Mouse (Mus musculus) embryonic facial prominence, embryonic 11.5 days (tissue): Measurements from ENCODE around the gene 4930469K13Rik. TPM values are rescaled to one million over a fixed set of nuclear protein-coding genes. Genes with fewer than 3 reads are reported as not detected.

Source experiments
- ATAC-seq: fragments of 200-750 bp; cut with Nextera tagmentation; replicated peaks from 2 replicates; pipeline ENCODE4 v1.8.0; 2017; ENCODE audit warnings: low read depth; ENCODE audit not compliant: insufficient number of reproducible peaks, low FRiP score, low TSS enrichment
- DNase-seq: peaks from one replicate; pipeline ENCODE4 v3.0.0-alpha.2; 2015; ENCODE audit warnings: low spot score
- H3K27ac ChIP-seq: fragments of 300-500 bp; sonication (generic); replicated peaks from 2 replicates; pipeline ENCODE4 v1.5.1; 2014; ENCODE audit warnings: mild to moderate bottlenecking, low read depth, low read length, control low read depth
- H3K27me3 ChIP-seq: fragments of 300-500 bp; sonication (generic); 2 replicates; pipeline ENCODE4 v1.6.1; 2014; ENCODE audit warnings: mild to moderate bottlenecking, low read length, moderate library complexity, mixed read lengths; ENCODE audit not compliant: control insufficient read depth, insufficient read depth
- H3K36me3 ChIP-seq: fragments of 300-500 bp; sonication (generic); replicated peaks from 2 replicates; pipeline ENCODE4 v1.6.1; 2014; ENCODE audit warnings: low read depth, mild to moderate bottlenecking, low read length, moderate library complexity, mixed read lengths; ENCODE audit not compliant: control insufficient read depth, insufficient read depth
- H3K4me1 ChIP-seq: fragments of 300-500 bp; sonication (generic); 2 replicates; pipeline ENCODE4 v1.6.1; 2014; ENCODE audit warnings: low read length, mixed read lengths; ENCODE audit not compliant: control insufficient read depth, insufficient read depth
- H3K4me2 ChIP-seq: fragments of 300-500 bp; sonication (generic); 2 replicates; pipeline ENCODE4 v1.6.1; 2014; ENCODE audit warnings: low read depth, mild to moderate bottlenecking, control low read depth, low read length, moderate library complexity
- H3K4me3 ChIP-seq: fragments of 300-500 bp; sonication (generic); 2 replicates; pipeline ENCODE4 v1.5.1; 2014; ENCODE audit warnings: low read depth, low read length, control low read depth
- H3K9ac ChIP-seq: fragments of 300-500 bp; sonication (generic); replicated peaks from 2 replicates; pipeline ENCODE4 v1.6.1; 2014; ENCODE audit warnings: mild to moderate bottlenecking, control low read depth, low read length
- H3K9me3 ChIP-seq: fragments of 300-500 bp; sonication (generic); replicated peaks from 2 replicates; pipeline ENCODE4 v1.6.1; 2016; ENCODE audit warnings: mild to moderate bottlenecking, low read length, inconsistent platforms, mixed read lengths; ENCODE audit not compliant: control insufficient read depth
- WGBS: fragments of 180-500 bp; shearing (Covaris S2); extraction: QIAGEN DNeasy Blood & Tissue Kit; methylation state at CpG from one replicate; pipeline ENCODE4 v1.1.7; 2014; 5-methylcytosine and 5-hydroxymethylcytosine counted together
- polyA plus RNA-seq: library from polyadenylated mRNA; unstranded; fragments of >200 nt; fragmentation: Nextera tagmentation; extraction: Ambion mirVana; gene quantifications from 2 replicates; pipeline ENCODE4 v1.2.1, GENCODE M21; 2014

Gene 4930469K13Rik
- polyA plus RNA-seq, 1 experiment from 2014 or later = not detected

GRCm38 (mm10) chr11:34058332-34058731, 40.0 kb downstream of the 4930469K13Rik start:
- Histone ChIP-seq H3K9me3 (no peaks in the 10 kb centered on the region), H3K4me2 (no peak overlapping the region), H3K27ac (no peak overlapping the region), H3K27me3 (no peaks in the 10 kb centered on the region), H3K4me3 (no peak overlapping the region), H3K4me1 (no peaks in the 10 kb centered on the region), H3K9ac (no peak overlapping the region), H3K36me3 (no peaks in the 10 kb centered on the region)
- ATAC-seq (no peak), DNase-seq (no peak)

DNA sequence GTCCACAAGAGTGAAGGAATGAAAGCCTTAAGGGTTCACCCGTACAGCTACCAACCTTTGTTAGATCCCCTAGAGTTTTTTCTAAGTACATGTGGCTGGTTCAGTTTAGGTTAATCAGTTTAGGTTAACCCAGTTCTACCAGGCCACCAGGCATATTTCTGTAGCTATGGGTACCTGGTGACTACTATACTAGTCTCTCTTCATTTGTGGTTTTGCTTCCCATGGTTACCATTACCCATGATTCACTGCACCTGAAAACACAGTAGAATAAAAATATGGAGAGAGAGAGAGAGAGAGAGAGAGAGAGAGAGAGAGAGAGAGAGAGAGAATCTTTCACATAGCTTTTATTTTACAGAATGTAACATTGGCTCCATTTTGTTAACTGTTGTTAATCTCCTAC, 41.6 kb downstream of the 4930469K13Rik start:
- Histone ChIP-seq H3K27ac (no peak overlapping the region), H3K36me3 (no peaks in the 10 kb centered on the region), H3K4me3 (no peak overlapping the region), H3K4me1 (no peaks in the 10 kb centered on the region), H3K9ac (no peak overlapping the region), H3K27me3 (no peaks in the 10 kb centered on the region), H3K9me3 (no peaks in the 10 kb centered on the region), H3K4me2 (no peak overlapping the region)
- WGBS = 79% methylated on average over 1 of the region's 1 CpGs
- DNase-seq = no peak
- no peak for ATAC-seq

GRCm38 (mm10) chr11:34054031-34054727, 44.2 kb downstream of the 4930469K13Rik start:
- 78% methylated on average over 7 of the region's 7 CpGs for WGBS
- ATAC-seq (no peak), DNase-seq (no peak)
- no peaks in the 10 kb centered on the region for H3K9me3 ChIP-seq
- no peak overlapping the region for H3K27ac ChIP-seq
- H3K4me3 ChIP-seq = no peak overlapping the region
- H3K27me3 ChIP-seq = no peaks in the 10 kb centered on the region
- no peak overlapping the region for H3K9ac ChIP-seq
- no peak overlapping the region for H3K4me2 ChIP-seq
- no peaks in the 10 kb centered on the region for H3K36me3 ChIP-seq
- no peaks in the 10 kb centered on the region for H3K4me1 ChIP-seq

DNA sequence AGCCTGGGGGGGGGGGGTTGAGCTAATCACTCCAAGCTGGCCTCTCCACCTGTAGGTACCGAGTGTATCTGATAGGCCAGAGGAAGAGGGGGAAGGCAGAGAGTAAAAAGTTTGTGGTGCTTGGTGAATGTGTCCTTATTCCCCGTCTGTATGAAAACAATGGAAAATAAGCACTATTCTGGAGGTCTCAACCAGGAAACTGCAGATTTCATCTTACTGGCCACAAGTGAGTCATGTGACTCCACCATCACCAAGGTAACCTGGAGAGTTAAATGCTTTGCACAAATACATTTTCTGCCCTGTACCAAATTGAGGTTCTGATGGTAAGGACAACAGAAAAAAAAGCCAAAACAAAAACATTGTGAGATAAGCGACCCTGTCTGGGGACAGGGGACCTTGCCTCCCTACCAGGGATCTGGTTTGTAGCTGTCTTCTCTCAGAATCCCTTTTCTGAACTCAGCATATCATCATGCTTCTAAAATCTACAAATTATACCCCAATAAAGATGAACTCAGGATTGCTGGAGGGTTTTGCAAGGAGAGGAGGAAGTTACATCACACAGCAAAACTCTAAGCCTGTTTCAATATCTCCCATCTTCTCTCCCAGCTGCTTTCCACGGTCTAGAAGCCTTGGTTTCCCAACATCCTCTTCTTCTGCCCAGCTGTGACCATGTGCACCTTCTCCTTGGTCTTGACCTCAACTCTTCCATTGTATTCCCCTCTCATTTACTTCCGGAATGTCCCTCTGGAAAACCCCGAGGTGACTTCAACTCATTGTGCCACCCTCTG, 45.1 kb downstream of the 4930469K13Rik start:
- ATAC-seq (no peak), DNase-seq (no peak)
- Histone ChIP-seq H3K36me3 (no peaks in the 10 kb centered on the region), H3K27ac (no peak overlapping the region), H3K9ac (no peak overlapping the region), H3K27me3 (no peaks in the 10 kb centered on the region), H3K4me3 (no peak overlapping the region), H3K9me3 (no peaks in the 10 kb centered on the region), H3K4me2 (no peak overlapping the region), H3K4me1 (no peaks in the 10 kb centered on the region)
- 77% methylated on average over 6 of the region's 6 CpGs for WGBS

DNA sequence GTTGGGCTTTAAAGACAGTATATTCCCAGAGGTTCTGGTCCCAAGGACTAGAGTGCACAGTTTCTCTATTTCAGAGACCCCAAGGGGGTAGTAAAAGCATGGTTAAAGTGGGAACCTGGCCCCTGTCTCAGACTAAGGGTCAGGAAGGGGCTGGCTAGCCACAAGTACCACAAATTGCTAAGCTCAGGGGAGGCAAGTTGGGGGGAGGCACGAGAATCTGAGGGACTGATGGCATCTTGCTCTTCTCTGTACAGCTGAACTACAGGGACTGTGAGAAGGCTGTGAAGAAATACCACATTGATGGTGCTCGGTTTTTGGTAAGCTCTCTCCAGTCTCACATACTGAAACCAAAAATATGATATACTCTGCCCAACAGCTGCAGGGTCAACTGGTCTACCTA, 47.7 kb downstream of the 4930469K13Rik start:
- no peak for ATAC-seq
- Histone ChIP-seq H3K27me3 (no peaks in the 10 kb centered on the region), H3K9ac (no peak overlapping the region), H3K4me2 (no peak overlapping the region), H3K27ac (no peak overlapping the region), H3K4me3 (no peak overlapping the region), H3K4me1 (no peaks in the 10 kb centered on the region), H3K36me3 (no peaks in the 10 kb centered on the region), H3K9me3 (no peaks in the 10 kb centered on the region)
- no peak for DNase-seq
- 83% methylated on average over 2 of the region's 2 CpGs for WGBS

DNA sequence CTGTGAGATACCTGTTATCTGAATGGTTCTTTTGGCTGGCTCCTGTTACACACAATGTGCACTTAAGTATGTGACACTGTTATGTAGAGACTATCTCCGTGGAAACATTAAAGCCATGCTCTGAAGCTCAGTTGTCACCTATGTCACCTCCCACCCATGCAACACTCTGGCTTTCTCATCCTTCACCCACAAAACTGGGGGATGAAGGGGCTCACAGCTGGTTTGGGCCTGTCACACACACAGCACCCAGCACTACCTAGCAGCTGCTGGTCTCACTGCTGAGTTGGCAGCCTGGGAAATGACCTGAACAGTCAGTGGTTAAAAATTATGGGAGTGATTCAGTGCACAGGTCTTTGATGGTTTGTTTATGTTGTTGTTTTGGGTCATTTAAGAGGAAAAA, 48.3 kb downstream of the 4930469K13Rik start:
- ATAC-seq (no peak), DNase-seq (no peak)

DNA sequence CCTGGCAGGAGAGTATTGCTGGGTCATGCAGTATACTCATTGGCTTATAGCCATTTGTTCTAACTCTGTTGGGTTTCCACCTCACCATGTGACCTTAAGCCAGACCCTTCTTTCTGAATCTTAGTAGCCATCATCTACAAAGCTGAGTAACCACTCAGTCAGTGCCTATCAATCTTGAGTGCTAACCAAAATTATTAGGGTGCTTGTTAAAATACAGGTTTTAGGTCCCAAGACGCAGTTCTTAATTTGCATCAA, 49.3 kb downstream of the 4930469K13Rik start:
- Histone ChIP-seq H3K4me2 (no peak overlapping the region), H3K9ac (no peak overlapping the region), H3K4me1 (no peaks in the 10 kb centered on the region), H3K36me3 (no peaks in the 10 kb centered on the region), H3K4me3 (no peak overlapping the region), H3K9me3 (no peaks in the 10 kb centered on the region), H3K27ac (no peak overlapping the region), H3K27me3 (no peaks in the 10 kb centered on the region)
- DNase-seq (no peak), ATAC-seq (no peak)
- 89% methylated on average over 1 of the region's 1 CpGs for WGBS

More for the DNA sequence above, 48.3 kb downstream of the 4930469K13Rik start:
- WGBS = 88% methylated on average over 1 of the region's 1 CpGs
- no peaks in the 10 kb centered on the region for H3K9me3 ChIP-seq
- no peak overlapping the region for H3K9ac ChIP-seq
- no peaks in the 10 kb centered on the region for H3K36me3 ChIP-seq
- H3K27ac ChIP-seq = no peak overlapping the region
- H3K4me1 ChIP-seq = no peaks in the 10 kb centered on the region
- H3K4me2 ChIP-seq = no peak overlapping the region
- no peaks in the 10 kb centered on the region for H3K27me3 ChIP-seq
- H3K4me3 ChIP-seq = no peak overlapping the region

GRCm38 (mm10) chr11:34048375-34049124, 49.8 kb downstream of the 4930469K13Rik start:
- Histone ChIP-seq H3K36me3 (no peaks in the 10 kb centered on the region), H3K9ac (no peak overlapping the region), H3K4me1 (no peaks in the 10 kb centered on the region), H3K4me2 (no peak overlapping the region), H3K4me3 (no peak overlapping the region), H3K27me3 (no peaks in the 10 kb centered on the region), H3K9me3 (no peaks in the 10 kb centered on the region), H3K27ac (no peak overlapping the region)
- WGBS = 89% methylated on average over 8 of the region's 8 CpGs
- ATAC-seq (no peak), DNase-seq (no peak)
